Mouse (Mus musculus) A20 (cell line): ENCODE results near the gene Ror1.

Experiments used
- DNase-seq: peaks from one replicate; pipeline ENCODE4 v3.0.0-alpha.2; 2011; ENCODE audit warnings: low read depth, low spot score

Gene Ror1

GRCm38 (mm10) chr4:100301423-100301822, 205.8 kb downstream of the Ror1 start:
- DNase-seq: no peak

- no peak for DNase-seq
These were observed 211.8 kb downstream of the Ror1 start for GRCm38 (mm10) chr4:100307365-100307764.

GRCm38 (mm10) chr4:100311775-100312537, 216.4 kb downstream of the Ror1 start:
- no peak for DNase-seq

GRCm38 (mm10) chr4:100315066-100315465, 219.5 kb downstream of the Ror1 start:
- no peak for DNase-seq

DNA sequence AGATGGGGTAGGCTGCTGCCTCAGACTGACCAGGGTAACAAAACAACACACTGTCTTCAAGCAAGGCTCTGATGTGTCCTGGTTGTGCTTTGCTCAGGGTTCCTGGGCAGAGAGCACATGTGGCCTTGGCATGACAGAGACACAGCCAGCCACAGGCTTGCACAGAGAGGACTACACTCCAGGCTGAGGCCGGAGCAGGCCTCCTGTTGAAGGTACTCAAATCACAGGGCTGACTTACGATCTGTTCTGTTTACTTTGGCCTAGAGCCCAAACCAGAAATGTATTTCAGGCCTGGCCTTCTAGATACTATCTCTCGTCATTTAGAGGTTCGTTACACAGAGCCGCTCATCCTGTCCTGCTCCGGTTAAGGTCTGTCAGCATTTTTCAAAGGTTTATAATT, 226.2 kb downstream of the Ror1 start:
- no peak for DNase-seq

- DNase-seq: no peak
These were observed 229.3 kb downstream of the Ror1 start for GRCm38 (mm10) chr4:100324719-100325515.

DNA sequence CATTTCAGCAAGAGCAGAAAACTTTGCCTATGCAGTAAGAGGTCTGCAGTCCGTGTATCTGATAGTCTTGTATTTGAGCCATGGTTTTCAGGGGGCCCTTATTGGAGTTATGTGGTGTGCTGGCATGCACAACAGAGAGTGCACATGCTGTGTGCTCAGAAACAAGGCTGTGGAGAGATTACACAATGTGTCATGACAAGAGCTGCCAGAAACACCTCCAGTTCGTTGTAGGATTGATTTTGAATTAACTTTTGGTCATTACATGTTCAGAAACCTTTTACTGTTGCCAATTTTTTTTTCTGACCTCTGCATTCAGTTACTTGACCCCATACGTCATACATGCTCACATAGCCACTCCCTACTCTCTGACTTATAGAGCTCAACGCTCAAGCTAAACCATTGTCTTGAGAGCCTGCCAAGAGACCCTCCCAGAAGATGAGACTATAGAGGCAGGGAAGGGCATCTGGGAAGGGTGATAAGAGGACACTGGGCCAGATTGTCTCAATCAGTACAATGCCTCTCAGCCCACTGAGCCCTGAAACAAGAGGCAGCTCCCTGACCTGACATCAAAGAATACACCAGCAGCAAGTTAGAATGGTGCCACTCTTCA, 232.9 kb downstream of the Ror1 start:
- DNase-seq: no peak

GRCm38 (mm10) chr4:100335168-100335567, 239.6 kb downstream of the Ror1 start:
- DNase-seq: no peak

DNA sequence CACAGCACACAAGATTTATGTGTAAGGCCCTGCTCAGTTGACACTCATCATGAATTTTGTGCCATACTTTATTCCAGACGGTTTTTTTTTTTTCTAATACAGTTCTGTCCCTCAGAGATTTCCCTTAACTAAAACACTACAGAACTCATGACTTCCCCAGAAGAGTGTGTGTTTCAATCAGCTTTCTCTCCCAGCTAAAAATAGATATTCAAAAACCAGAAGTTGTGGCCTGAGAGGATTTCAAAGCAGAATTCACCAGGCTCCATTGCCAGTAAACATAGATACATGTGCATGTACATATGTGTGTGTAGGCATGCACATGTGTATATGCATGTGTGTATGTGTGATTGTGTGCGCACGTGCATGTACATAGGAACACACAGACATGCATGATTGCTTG, 252.2 kb downstream of the Ror1 start:
- DNase-seq: no peak

GRCm38 (mm10) chr4:100350106-100350795, 254.7 kb downstream of the Ror1 start:
- no peak for DNase-seq

GRCm38 (mm10) chr4:100351797-100352290, 256.3 kb downstream of the Ror1 start:
- DNase-seq: no peak

GRCm38 (mm10) chr4:100355566-100355965, 260.0 kb downstream of the Ror1 start:
- DNase-seq: no peak

DNA sequence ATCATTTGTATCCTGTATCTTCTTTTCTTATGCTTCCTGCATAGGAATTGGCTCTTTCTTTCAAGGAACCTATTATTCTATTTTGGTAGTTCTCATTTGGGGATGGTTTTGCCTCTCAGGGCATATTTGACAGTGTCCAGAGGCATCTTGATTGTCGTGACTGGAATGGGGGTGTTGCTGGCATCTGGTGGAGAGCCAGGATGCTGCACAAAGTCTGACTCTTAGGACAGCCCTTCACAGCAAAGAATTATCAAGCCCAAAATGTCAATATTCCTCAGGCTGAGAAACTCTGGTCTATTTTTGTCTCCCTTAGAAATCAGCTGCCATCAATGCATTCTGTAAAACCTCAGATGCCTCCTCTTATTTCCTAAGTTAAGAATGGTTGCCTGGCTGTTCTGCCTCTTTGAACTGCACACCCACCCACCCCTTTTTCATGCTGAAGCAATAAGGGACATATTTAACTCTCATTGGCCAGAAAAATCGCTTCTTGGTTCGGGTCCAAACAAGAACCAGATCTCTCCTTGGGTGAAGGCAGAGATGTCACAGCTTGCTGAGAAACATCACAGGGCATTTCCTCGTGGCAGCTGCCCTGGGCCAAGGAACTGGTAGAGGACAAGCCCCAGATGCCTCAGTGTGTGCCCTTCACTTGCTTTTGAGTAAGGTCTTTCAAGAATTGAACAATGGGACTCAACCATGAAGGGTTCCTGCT, 262.4 kb downstream of the Ror1 start:
- DNase-seq: no peak

DNA sequence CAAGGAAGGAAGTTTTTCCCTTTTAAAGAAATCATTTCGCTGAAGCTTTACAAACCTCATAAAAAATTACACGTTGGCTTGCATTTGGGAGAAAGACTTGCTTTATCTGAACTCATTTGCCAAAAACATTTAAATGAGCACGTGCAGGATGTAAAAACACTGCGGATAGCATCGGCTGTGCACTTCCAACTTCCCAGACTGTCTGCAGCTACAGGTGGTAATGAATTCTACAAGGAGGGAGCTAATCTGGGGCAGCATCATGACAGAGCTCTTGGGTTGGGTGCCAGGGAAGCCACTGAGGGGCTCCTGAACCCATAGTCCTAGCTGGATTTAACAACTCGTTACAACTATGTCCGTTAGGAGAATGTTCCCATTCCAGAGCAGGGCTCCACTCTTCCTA, 268.1 kb downstream of the Ror1 start:
- DNase-seq: no peak

DNA sequence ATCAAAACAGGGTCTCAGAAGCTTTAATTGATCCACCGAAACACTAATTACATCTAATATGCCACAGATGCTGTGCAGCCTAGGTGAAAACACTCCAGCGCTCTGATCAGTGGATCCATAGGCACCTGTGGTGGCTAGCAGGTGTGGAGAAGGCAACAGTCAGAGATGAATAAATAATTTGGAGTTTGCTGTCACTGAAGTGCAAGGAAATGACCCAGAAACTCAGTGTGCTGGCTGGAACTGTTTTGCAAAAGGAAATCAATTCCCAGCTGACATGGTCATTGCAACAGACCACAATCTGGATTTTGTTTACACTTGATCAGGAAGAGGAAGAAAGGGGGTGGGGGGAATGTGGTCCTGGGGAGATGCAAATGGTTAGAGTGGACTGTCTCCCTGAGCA, 273.1 kb downstream of the Ror1 start:
- no peak for DNase-seq

GRCm38 (mm10) chr4:100369541-100370174, 274.1 kb downstream of the Ror1 start:
- no peak for DNase-seq

DNA sequence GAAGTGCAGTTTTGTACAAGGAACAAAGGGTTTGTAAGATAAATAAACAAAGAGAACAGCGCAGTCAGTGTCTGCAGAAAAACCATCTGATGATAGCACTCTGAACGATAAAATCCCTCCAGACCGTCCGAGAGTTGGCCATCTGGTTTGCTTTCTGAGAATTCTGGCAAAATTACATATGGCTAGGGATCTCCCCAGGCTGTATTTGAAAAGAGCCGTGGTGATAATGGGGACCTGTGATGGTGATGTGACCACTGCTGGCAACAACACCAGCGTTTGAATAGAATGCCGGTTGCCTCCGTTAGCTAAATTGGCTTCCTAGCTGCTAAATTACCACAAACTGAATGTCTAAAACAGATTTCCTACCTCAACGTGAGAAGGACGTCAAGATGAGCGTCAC, 277.2 kb downstream of the Ror1 start:
- no peak for DNase-seq

GRCm38 (mm10) chr4:100373780-100374179, 278.2 kb downstream of the Ror1 start:
- DNase-seq: no peak

- DNase-seq: no peak
These were observed 279.7 kb downstream of the Ror1 start for GRCm38 (mm10) chr4:100375286-100375685.

DNA sequence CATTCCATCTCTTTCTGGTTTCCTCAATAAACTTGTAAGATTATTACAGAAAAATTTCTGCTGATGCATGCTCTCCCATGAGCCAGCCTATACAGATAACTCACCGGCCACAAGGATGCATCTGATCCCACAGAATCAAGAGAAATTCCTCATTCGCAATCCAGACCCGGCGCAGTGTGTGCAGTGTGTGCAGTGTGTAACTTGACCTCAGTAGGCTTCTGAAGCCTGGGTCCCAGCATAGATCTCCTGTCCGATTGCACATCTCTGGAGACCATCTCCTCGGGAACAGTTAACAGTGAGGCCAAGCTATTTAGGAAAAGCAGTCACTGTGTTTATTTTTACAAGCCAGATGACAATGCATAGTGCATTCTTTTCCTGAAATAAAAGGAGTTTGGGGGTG, 280.6 kb downstream of the Ror1 start:
- DNase-seq: no peak

GRCm38 (mm10) chr4:100377231-100377630, 281.6 kb downstream of the Ror1 start:
- DNase-seq: no peak
